In genomic region chr7:114744639-114745245, GRCm38 (mm10) we compare ENCODE assay signal across 10 mouse cellular contexts. TPM values are rescaled to one million over a fixed set of nuclear protein-coding genes. Genes with fewer than 3 reads are reported as not detected.
DNase-seq lines count a peak whose midpoint lies in the region; ATAC-seq and TF ChIP-seq lines count a peak whose summit lies in the region.
"Had no signal": no experiment of that assay in that cellular context is flagged by ENCODE, and none has a peak within 500 bp of the region (broad histone marks: within the 10 kb centered on the region; RNA-seq: fewer than 3 reads in every experiment).

No protein-coding gene starts in this region.

- TF ChIP-seq CTCF in liver, postnatal 0 days (IDR thresholded peaks at IDR 0.05; ENCODE audit: low read depth): no peak
- TF ChIP-seq CTCF in brain, embryonic 14.5 days (IDR thresholded peaks at IDR 0.05; ENCODE audit: borderline replicate concordance, extremely low read depth, insufficient read depth, insufficient read length): no peak

- H3K27ac ChIP-seq in embryonic facial prominence, embryonic 12.5 days: no peak overlapping the region
- no peak overlapping the region for H3K27ac ChIP-seq in embryonic facial prominence, embryonic 10.5 days (replicated peaks)
- H3K27ac ChIP-seq in liver, postnatal 0 days (ENCODE audit: low read depth): no peak overlapping the region
- H3K27ac ChIP-seq in neural tube, embryonic 14.5 days (ENCODE audit: low read depth, low read length): no peak overlapping the region
- H3K27ac ChIP-seq in forebrain, embryonic 12.5 days: no peak overlapping the region

- no peak for TF ChIP-seq EP300 in liver, postnatal 0 days (IDR thresholded peaks at IDR 0.05; ENCODE audit: low read depth)

- H3K4me1 ChIP-seq in embryonic facial prominence, embryonic 12.5 days: peaks cover 15% of the 10 kb centered on the region; the same call in 1 of the 2 replicates
- peaks cover 21% of the 10 kb centered on the region for H3K4me1 ChIP-seq in embryonic facial prominence, embryonic 10.5 days
- no peaks in the 10 kb centered on the region for H3K4me1 ChIP-seq in liver, postnatal 0 days (ENCODE audit: insufficient read depth)
- peaks cover 8% of the 10 kb centered on the region; the same call in 1 of the 2 replicates for H3K4me1 ChIP-seq in neural tube, embryonic 14.5 days (ENCODE audit: control insufficient read depth, insufficient read depth, low read length)
- peaks cover 17% of the 10 kb centered on the region for H3K4me1 ChIP-seq in forebrain, embryonic 12.5 days

- DNase-seq in embryonic facial prominence, embryonic 10.5 days (ENCODE audit: low spot score): no peak
- no peak for DNase-seq in liver, postnatal 0 days
- no peak for DNase-seq in liver
- DNase-seq in brain, embryonic 14.5 days (ENCODE audit: low read depth): peak; percentile 10
- no peak for DNase-seq in right cerebral cortex, postnatal 4 days
- DNase-seq: cerebellum, adult 2 months had no signal

- H3K9ac ChIP-seq in embryonic facial prominence, embryonic 12.5 days: no peak overlapping the region
- no peak overlapping the region for H3K9ac ChIP-seq in liver, postnatal 0 days (replicated peaks)
- no peak overlapping the region for H3K9ac ChIP-seq in neural tube, embryonic 14.5 days (replicated peaks; ENCODE audit: low read depth, low read length)
- no peak overlapping the region for H3K9ac ChIP-seq in forebrain, embryonic 12.5 days

- no peaks in the 10 kb centered on the region for H3K36me3 ChIP-seq in embryonic facial prominence, embryonic 12.5 days
- no peaks in the 10 kb centered on the region for H3K36me3 ChIP-seq in embryonic facial prominence, embryonic 10.5 days (replicated peaks)
- H3K36me3 ChIP-seq in liver, postnatal 0 days (replicated peaks; ENCODE audit: insufficient read depth, low read length): no peaks in the 10 kb centered on the region
- no peaks in the 10 kb centered on the region for H3K36me3 ChIP-seq in neural tube, embryonic 14.5 days (ENCODE audit: control insufficient read depth, insufficient read depth, low read length)
- no peaks in the 10 kb centered on the region for H3K36me3 ChIP-seq in forebrain, embryonic 12.5 days (replicated peaks)

- 45% methylated on average over 3 of the region's 3 CpGs for WGBS in embryonic facial prominence, embryonic 12.5 days
- WGBS in embryonic facial prominence, embryonic 10.5 days: 63% methylated on average over 3 of the region's 3 CpGs
- WGBS in liver, postnatal 0 days (ENCODE audit: insufficient replicate concordance): 51% methylated on average over 3 of the region's 3 CpGs
- WGBS in neural tube, embryonic 14.5 days: 48% methylated on average over 3 of the region's 3 CpGs
- 69% methylated on average over 3 of the region's 3 CpGs for WGBS in forebrain, embryonic 12.5 days

- TF ChIP-seq POLR2A in brain, embryonic 14.5 days (IDR thresholded peaks at IDR 0.05; ENCODE audit: borderline replicate concordance, extremely low read depth, insufficient read depth, insufficient read length, poor library complexity, severe bottlenecking): no peak

- no peaks in the 10 kb centered on the region for H3K9me3 ChIP-seq in embryonic facial prominence, embryonic 12.5 days
- H3K9me3 ChIP-seq in embryonic facial prominence, embryonic 10.5 days: no peaks in the 10 kb centered on the region
- H3K9me3 ChIP-seq in liver, postnatal 0 days (ENCODE audit: low read length): no peaks in the 10 kb centered on the region
- no peaks in the 10 kb centered on the region for H3K9me3 ChIP-seq in neural tube, embryonic 14.5 days (ENCODE audit: control insufficient read depth, low read length)
- no peaks in the 10 kb centered on the region for H3K9me3 ChIP-seq in forebrain, embryonic 12.5 days

- peaks cover 4% of the 10 kb centered on the region; the same call in 1 of the 2 replicates for H3K27me3 ChIP-seq in embryonic facial prominence, embryonic 12.5 days
- H3K27me3 ChIP-seq in embryonic facial prominence, embryonic 10.5 days (replicated peaks; ENCODE audit: low read depth, poor library complexity, severe bottlenecking): peaks cover 36% of the 10 kb centered on the region
- H3K27me3 ChIP-seq in liver, postnatal 0 days (ENCODE audit: insufficient read depth, low read length): no peaks in the 10 kb centered on the region; the same call in 1 of the 2 replicates
- no peaks in the 10 kb centered on the region for H3K27me3 ChIP-seq in neural tube, embryonic 14.5 days (ENCODE audit: control insufficient read depth, insufficient read depth, low read length)
- H3K27me3 ChIP-seq in forebrain, embryonic 12.5 days: peaks cover 28% of the 10 kb centered on the region

- H3K4me2 ChIP-seq in embryonic facial prominence, embryonic 12.5 days (replicated peaks): peak overlapping the region; percentile 91; the same call in 1 of the 2 replicates
- no peak overlapping the region for H3K4me2 ChIP-seq in liver, postnatal 0 days (ENCODE audit: low read depth, low read length)
- H3K4me2 ChIP-seq in neural tube, embryonic 14.5 days (ENCODE audit: low read depth, low read length): 0 out of 2 replicates have a peak overlapping the region, but pooled peaks have one; percentile 92
- H3K4me2 ChIP-seq in forebrain, embryonic 12.5 days: no peak overlapping the region; the same call in 1 of the 2 replicates

- no peak overlapping the region for H3K4me3 ChIP-seq in embryonic facial prominence, embryonic 12.5 days
- no peak overlapping the region; the same call in 1 of the 2 replicates for H3K4me3 ChIP-seq in embryonic facial prominence, embryonic 10.5 days
- H3K4me3 ChIP-seq in liver, postnatal 0 days (ENCODE audit: low read depth, low read length): no peak overlapping the region
- no peak overlapping the region for H3K4me3 ChIP-seq in neural tube, embryonic 14.5 days (ENCODE audit: low read depth, low read length)
- no peak overlapping the region for H3K4me3 ChIP-seq in forebrain, embryonic 12.5 days (replicated peaks)
- H3K4me3 ChIP-seq: erythroblast, embryonic 14.5 days had no signal

- no peak for ATAC-seq in embryonic facial prominence, embryonic 12.5 days (ENCODE audit: insufficient number of reproducible peaks, insufficient read depth, low FRiP score, low TSS enrichment)
- ATAC-seq in liver, postnatal 0 days: peak; percentile 21; the same call in 1 of the 2 replicates
- no peak for ATAC-seq in neural tube, embryonic 14.5 days (ENCODE audit: low read depth)
- no peak for ATAC-seq in forebrain, embryonic 12.5 days (ENCODE audit: low FRiP score)

RNA-seq across cellular contexts. Expression of gene Insc, which starts 1.2 kb away (rescaled TPM):
- 5.7 and 7.0 TPM in 2 replicates for polyA plus RNA-seq in embryonic facial prominence, embryonic 12.5 days (2016; fragmentation: Nextera tagmentation; extraction: Ambion mirVana)
- polyA plus RNA-seq in embryonic facial prominence, embryonic 10.5 days (2016; fragmentation: Nextera tagmentation; extraction: Ambion mirVana): 5.5 and 6.4 TPM in 2 replicates
- 13.7 and 16.2 TPM in 2 replicates for polyA plus RNA-seq in liver, postnatal 0 days (2015; fragmentation: Nextera tagmentation; extraction: Ambion mirVana)
- polyA plus RNA-seq in brain, embryonic 14.5 days (2012; rRNA removed): 1.2 and 2.3 TPM in 2 replicates
- 2.1 and 4.2 TPM in 2 replicates for polyA plus RNA-seq in neural tube, embryonic 14.5 days (2014; fragmentation: Nextera tagmentation; extraction: Ambion mirVana)
- polyA plus RNA-seq in forebrain, embryonic 12.5 days (2016; fragmentation: Nextera tagmentation; extraction: Ambion mirVana): 0.69 and 0.74 TPM in 2 replicates

RNA-seq across cellular contexts. Expression of gene Calcb, which starts 26.3 kb away (rescaled TPM):
- 0.24 and 0.28 TPM in 2 replicates for polyA plus RNA-seq in embryonic facial prominence, embryonic 12.5 days (2016; fragmentation: Nextera tagmentation; extraction: Ambion mirVana)
- polyA plus RNA-seq in embryonic facial prominence, embryonic 10.5 days (2016; fragmentation: Nextera tagmentation; extraction: Ambion mirVana): not detected in 2 replicates
- not detected in 2 replicates for polyA plus RNA-seq in liver, postnatal 0 days (2015; fragmentation: Nextera tagmentation; extraction: Ambion mirVana)
- polyA plus RNA-seq in brain, embryonic 14.5 days (2012; rRNA removed): 0.33 and 0.77 TPM in 2 replicates
- 15.2 and 15.5 TPM in 2 replicates for polyA plus RNA-seq in neural tube, embryonic 14.5 days (2014; fragmentation: Nextera tagmentation; extraction: Ambion mirVana)
- 0.35 and 0.40 TPM in 2 replicates for polyA plus RNA-seq in forebrain, embryonic 12.5 days (2016; fragmentation: Nextera tagmentation; extraction: Ambion mirVana)
- polyA plus RNA-seq: erythroblast, embryonic 14.5 days had no signal

Comparison
In these comparisons a context has a peak if more than half of its experiments do, and no peak if none do; other contexts are left out.
1. H3K4me2 ChIP-seq: peak in embryonic facial prominence, embryonic 12.5 days (single experiment) and neural tube, embryonic 14.5 days (single experiment); none in liver, postnatal 0 days (single experiment) and forebrain, embryonic 12.5 days (single experiment).